ENCODE assay signal across 15 mouse cellular contexts in genomic region chr17:10397336-10397735, GRCm38 (mm10).
DNase-seq lines count a peak whose midpoint lies in the region; ATAC-seq lines count a peak whose summit lies in the region.
"Had no signal": no experiment of that assay in that cellular context is flagged by ENCODE, and none has a peak within 500 bp of the region (broad histone marks: within the 10 kb centered on the region; RNA-seq: fewer than 3 reads in every experiment).

No protein-coding gene starts in this region.

- H3K36me3 ChIP-seq in heart, embryonic 11.5 days (ENCODE audit: control insufficient read depth, insufficient read depth, low read length), result no peaks in the 10 kb centered on the region
- no peaks in the 10 kb centered on the region for H3K36me3 ChIP-seq in neural tube, embryonic 13.5 days
- H3K36me3 ChIP-seq in limb, embryonic 13.5 days, result no peaks in the 10 kb centered on the region

- H3K4me1 ChIP-seq in heart, embryonic 11.5 days (ENCODE audit: control insufficient read depth, insufficient read depth, low read length), result peaks cover 53% of the 10 kb centered on the region
- H3K4me1 ChIP-seq in neural tube, embryonic 13.5 days (replicated peaks), result peaks cover 50% of the 10 kb centered on the region
- peaks cover 58% of the 10 kb centered on the region for H3K4me1 ChIP-seq in limb, embryonic 13.5 days

- intact Hi-C loops in heart, postnatal 14 days (cut with DNase I), result no loop called here

- no peaks in the 10 kb centered on the region for H3K27me3 ChIP-seq in heart, embryonic 11.5 days (ENCODE audit: control insufficient read depth, insufficient read depth, low read length)
- no peaks in the 10 kb centered on the region for H3K27me3 ChIP-seq in neural tube, embryonic 13.5 days
- 0 out of 2 replicates have a peak, but pooled peaks cover 3% of the 10 kb centered on the region for H3K27me3 ChIP-seq in limb, embryonic 13.5 days
- H3K27me3 ChIP-seq: CH12.LX had no signal

- no peak overlapping the region for H3K4me3 ChIP-seq in heart, embryonic 11.5 days (ENCODE audit: low read depth, low read length)
- H3K4me3 ChIP-seq in neural tube, embryonic 13.5 days, result no peak overlapping the region
- no peak overlapping the region for H3K4me3 ChIP-seq in limb, embryonic 13.5 days

- H3K27ac ChIP-seq in heart, embryonic 11.5 days (ENCODE audit: low read depth, low read length), result peak overlapping the region; percentile 70
- H3K27ac ChIP-seq in neural tube, embryonic 13.5 days (replicated peaks), result peak overlapping the region; percentile 85
- peak overlapping the region; percentile 87; the same call in 1 of the 2 replicates for H3K27ac ChIP-seq in limb, embryonic 13.5 days
- H3K27ac ChIP-seq: liver, embryonic 14.5 days; macrophage had no signal

- no peaks in the 10 kb centered on the region for H3K9me3 ChIP-seq in heart, embryonic 11.5 days (replicated peaks; ENCODE audit: control insufficient read depth, low read length)
- H3K9me3 ChIP-seq in neural tube, embryonic 13.5 days, result no peaks in the 10 kb centered on the region
- no peaks in the 10 kb centered on the region for H3K9me3 ChIP-seq in limb, embryonic 13.5 days

- H3K4me2 ChIP-seq in heart, embryonic 11.5 days, result 0 out of 2 replicates have a peak overlapping the region, but pooled peaks have one; percentile 16
- no peak overlapping the region for H3K4me2 ChIP-seq in neural tube, embryonic 13.5 days
- H3K4me2 ChIP-seq in limb, embryonic 13.5 days (replicated peaks), result peak overlapping the region; percentile 28

- no peak for DNase-seq in heart, postnatal 14 days
- no peak for DNase-seq in neural tube, embryonic 10.5 days (ENCODE audit: extremely low spot score, low spot score)
- DNase-seq in testis, postnatal 14 days (ENCODE audit: low spot score), result no peak
- DNase-seq in lung, postnatal 25 days (ENCODE audit: low spot score), result no peak
- no peak for DNase-seq in urinary bladder, postnatal 14 days (ENCODE audit: low spot score)
- DNase-seq: cerebellum, adult 8-10 months; kidney, adult 18-20 months; right cerebral cortex, adult 18-20 months; thymus, postnatal 4 days had no signal

- 39% methylated on average over 11 of the region's 11 CpGs for WGBS in heart, embryonic 11.5 days (ENCODE audit: insufficient replicate concordance)
- whole genome bisulfite sequencing in neural tube, embryonic 13.5 days, result 38% methylated on average over 11 of the region's 11 CpGs
- 29% methylated on average over 11 of the region's 11 CpGs for WGBS in limb, embryonic 13.5 days

- H3K9ac ChIP-seq in heart, embryonic 11.5 days (ENCODE audit: low read depth, low read length), result peak overlapping the region; percentile 46; the same call in 1 of the 2 replicates
- no peak overlapping the region for H3K9ac ChIP-seq in neural tube, embryonic 13.5 days
- no peak overlapping the region for H3K9ac ChIP-seq in limb, embryonic 13.5 days
- H3K9ac ChIP-seq: liver, embryonic 14.5 days had no signal

- no peak for ATAC-seq in heart, embryonic 11.5 days (replicated peaks; ENCODE audit: insufficient number of reproducible peaks, low FRiP score, low TSS enrichment)
- ATAC-seq in neural tube, embryonic 13.5 days (ENCODE audit: low read depth), result peak; percentile 37; the same call in 1 of the 2 replicates
- ATAC-seq in limb, embryonic 13.5 days (ENCODE audit: low FRiP score, low read depth), result no peak
